Mouse (Mus musculus): ENCODE measurements around the gene Zfp568.
A peak's percentile ranks its signal among the peaks of the same experiment; 100 is the strongest.

Zfp568 gene

GRCm38 (mm10) chr7:30060341-30060740, 76.6 kb downstream of the Zfp568 start:
- DNase-seq (ENCODE audit: low spot score), result no peak

GRCm38 (mm10) chr7:30062478-30062877, 78.7 kb downstream of the Zfp568 start:
- DNase-seq (ENCODE audit: low spot score), result no peak

GRCm38 (mm10) chr7:30064622-30065021, 80.9 kb downstream of the Zfp568 start:
- DNase-seq (ENCODE audit: low spot score), result no peak

GRCm38 (mm10) chr7:30072146-30073028, 88.6 kb downstream of the Zfp568 start, which contains the start of gene Zfp82:
Gene Zfp82, minus strand, starts transcription at chr7:30072900.
- peak; percentile 74 for DNase-seq (ENCODE audit: low spot score)

Data from left cerebral cortex, adult 11 months (tissue).